Mouse (Mus musculus): ENCODE results near the gene Chst14.
A peak's percentile ranks its signal among the peaks of the same experiment; 100 is the strongest.

Gene Chst14

GRCm38 (mm10) chr2:118903333-118903741, 23.0 kb upstream of the Chst14 start:
- no peak for ATAC-seq (ENCODE audit: insufficient number of reproducible peaks, low FRiP score, low TSS enrichment)

- ATAC-seq (ENCODE audit: insufficient number of reproducible peaks, low FRiP score, low TSS enrichment): no peak
These were observed 20.7 kb upstream of the Chst14 start for GRCm38 (mm10) chr2:118905433-118906117.

GRCm38 (mm10) chr2:118906118-118906492, 20.2 kb upstream of the Chst14 start:
- no peak for ATAC-seq (ENCODE audit: insufficient number of reproducible peaks, low FRiP score, low TSS enrichment)

GRCm38 (mm10) chr2:118907781-118908180, 18.5 kb upstream of the Chst14 start:
- ATAC-seq (ENCODE audit: insufficient number of reproducible peaks, low FRiP score, low TSS enrichment): no peak

- ATAC-seq (ENCODE audit: insufficient number of reproducible peaks, low FRiP score, low TSS enrichment): no peak
These were observed 17.1 kb upstream of the Chst14 start for GRCm38 (mm10) chr2:118909151-118909550.

- no peak for ATAC-seq (ENCODE audit: insufficient number of reproducible peaks, low FRiP score, low TSS enrichment)
These were observed 15.6 kb upstream of the Chst14 start for GRCm38 (mm10) chr2:118910605-118911278.

- ATAC-seq (ENCODE audit: insufficient number of reproducible peaks, low FRiP score, low TSS enrichment): no peak
These were observed 13.6 kb upstream of the Chst14 start for GRCm38 (mm10) chr2:118912706-118913105.

GRCm38 (mm10) chr2:118913551-118914276, 12.6 kb upstream of the Chst14 start:
- peak; percentile 58 for ATAC-seq (ENCODE audit: insufficient number of reproducible peaks, low FRiP score, low TSS enrichment)

- ATAC-seq (ENCODE audit: insufficient number of reproducible peaks, low FRiP score, low TSS enrichment): no peak
These were observed 11.6 kb upstream of the Chst14 start for GRCm38 (mm10) chr2:118914685-118915084.

GRCm38 (mm10) chr2:118916436-118916835, 9.9 kb upstream of the Chst14 start:
- no peak for ATAC-seq (ENCODE audit: insufficient number of reproducible peaks, low FRiP score, low TSS enrichment)

- ATAC-seq (ENCODE audit: insufficient number of reproducible peaks, low FRiP score, low TSS enrichment): no peak
These were observed 7.8 kb upstream of the Chst14 start for GRCm38 (mm10) chr2:118918543-118918942.

- ATAC-seq (ENCODE audit: insufficient number of reproducible peaks, low FRiP score, low TSS enrichment): peak; percentile 12; the same call in 1 of the 2 replicates
These were observed 5.9 kb upstream of the Chst14 start for GRCm38 (mm10) chr2:118920428-118920827.

- no peak for ATAC-seq (ENCODE audit: insufficient number of reproducible peaks, low FRiP score, low TSS enrichment)
These were observed 344 bp upstream of the Chst14 start for GRCm38 (mm10) chr2:118925952-118926351.

GRCm38 (mm10) chr2:118926998-118927739, 873 bp downstream of the Chst14 start:
- ATAC-seq (ENCODE audit: insufficient number of reproducible peaks, low FRiP score, low TSS enrichment): no peak

GRCm38 (mm10) chr2:118941341-118941740, 15.0 kb downstream of the Chst14 start:
- no peak for ATAC-seq (ENCODE audit: insufficient number of reproducible peaks, low FRiP score, low TSS enrichment)

- no peak for ATAC-seq (ENCODE audit: insufficient number of reproducible peaks, low FRiP score, low TSS enrichment)
These were observed 16.9 kb downstream of the Chst14 start for GRCm38 (mm10) chr2:118943232-118943631.

- no peak for ATAC-seq (ENCODE audit: insufficient number of reproducible peaks, low FRiP score, low TSS enrichment)
These were observed 22.5 kb downstream of the Chst14 start for GRCm38 (mm10) chr2:118948818-118949217.

GRCm38 (mm10) chr2:118949699-118950098, 23.4 kb downstream of the Chst14 start:
- no peak for ATAC-seq (ENCODE audit: insufficient number of reproducible peaks, low FRiP score, low TSS enrichment)

GRCm38 (mm10) chr2:118956497-118956896, 30.2 kb downstream of the Chst14 start:
- no peak for ATAC-seq (ENCODE audit: insufficient number of reproducible peaks, low FRiP score, low TSS enrichment)

GRCm38 (mm10) chr2:118959644-118960043, 33.3 kb downstream of the Chst14 start:
- ATAC-seq (ENCODE audit: insufficient number of reproducible peaks, low FRiP score, low TSS enrichment): no peak

- no peak for ATAC-seq (ENCODE audit: insufficient number of reproducible peaks, low FRiP score, low TSS enrichment)
These were observed 34.1 kb downstream of the Chst14 start for GRCm38 (mm10) chr2:118960413-118960812.
